Mouse (Mus musculus) lung, postnatal 0 days (tissue): ENCODE measurements around the gene Neurl2.
A peak's percentile ranks its signal among the peaks of the same experiment; 100 is the strongest.
"Not testable (repeated sequence)": the region's sequence is repeated elsewhere in the genome, so short reads cannot be mapped to it uniquely, and the experiment has no call there.

Experiments
- CTCF ChIP-seq: IDR thresholded peaks from 2 replicates; pipeline ENCODE4 v1.5.1; 2016; ENCODE audit warnings: antibody characterized with exemption, mild to moderate bottlenecking
- EP300 ChIP-seq: IDR thresholded peaks from 2 replicates; pipeline ENCODE4 v1.6.1; 2016; ENCODE audit warnings: antibody characterized with exemption, mild to moderate bottlenecking, control low read depth

- peak; percentile 55 for TF ChIP-seq CTCF
- TF ChIP-seq EP300, result not testable (repeated sequence)
These were observed 34.7 kb downstream of the Neurl2 start for GRCm38 (mm10) chr2:164798554-164798953.
